Mouse (Mus musculus): ENCODE measurements around the gene Tppp.

- TF ChIP-seq CTCF (IDR thresholded peaks at IDR 0.05; ENCODE audit: borderline replicate concordance, insufficient read depth, low read length) (no peak), POLR2A (IDR thresholded peaks at IDR 0.05; ENCODE audit: low read depth, low read length) (no peak)
These were observed 34.7 kb upstream of the Tppp start for GRCm38 (mm10) chr13:73974523-73974922.

All from embryonic fibroblast, embryonic 13.5 days (primary cell).